Mouse (Mus musculus): Measurements from ENCODE around the gene Dnajb12.

- TF ChIP-seq CTCF (IDR thresholded peaks at IDR 0.05; ENCODE audit: borderline replicate concordance, control insufficient read depth, extremely low read depth, insufficient read depth, low read length, poor library complexity) = no peak
- no peak for TF ChIP-seq POLR2A (IDR thresholded peaks at IDR 0.05; ENCODE audit: control insufficient read depth, extremely low read depth, insufficient read depth, low read length, poor library complexity)
These were observed 18.2 kb upstream of the Dnajb12 start for GRCm38 (mm10) chr10:59861201-59861600.
